Mouse (Mus musculus): ENCODE data around the gene Inpp5e. TPM values are rescaled to one million over a fixed set of nuclear protein-coding genes. Genes with fewer than 3 reads are reported as not detected.
A peak's percentile ranks its signal among the peaks of the same experiment; 100 is the strongest.

Inpp5e gene
- polyA plus RNA-seq (2016; fragmentation: Nextera tagmentation; extraction: Ambion mirVana): 17.7 and 19.1 TPM in 2 replicates

DNA sequence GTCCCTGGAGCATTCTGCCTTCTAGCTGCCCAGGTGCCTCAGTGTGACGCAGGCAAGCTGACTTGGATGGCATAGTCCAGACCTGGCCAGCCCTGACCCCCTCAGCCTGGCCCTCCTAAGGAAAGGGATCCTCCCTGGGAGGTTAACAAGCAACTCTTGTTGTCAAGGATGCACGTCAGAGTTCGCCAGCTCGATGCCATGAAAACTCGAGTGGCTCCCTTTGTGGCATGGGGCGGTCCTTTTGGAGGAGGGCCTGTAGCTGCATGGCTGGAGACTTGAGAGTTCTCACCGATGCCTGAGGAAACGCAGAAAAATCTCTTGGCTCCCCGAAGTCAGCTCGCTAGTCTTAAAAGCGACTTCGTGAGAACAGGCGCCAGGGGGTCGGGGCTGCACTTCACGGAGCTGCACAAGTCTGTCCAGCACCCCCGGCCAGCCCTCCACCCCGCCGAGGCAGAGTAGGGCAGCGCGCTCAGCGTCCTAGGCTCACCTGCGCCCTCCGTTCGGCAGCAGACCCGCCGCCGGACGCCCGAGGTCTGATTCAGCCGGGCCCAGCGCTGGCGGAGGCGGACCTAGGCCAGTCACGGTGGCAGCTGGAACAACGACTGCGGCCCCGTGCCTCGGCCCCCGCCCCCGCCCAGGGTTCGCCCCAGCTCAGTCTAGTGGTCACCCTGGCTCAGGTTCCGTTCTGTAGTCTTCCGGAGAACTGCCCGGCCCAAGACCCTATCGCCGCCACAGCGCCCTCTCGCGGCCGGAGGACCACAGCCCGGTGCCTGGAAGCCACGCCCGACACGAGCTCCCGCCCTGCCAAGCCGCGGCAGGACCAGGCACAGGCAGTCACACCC, at the start of gene Inpp5e:
Inpp5e (minus strand) TSS at position 689 of the 842 bp plus-strand sequence.
- Histone ChIP-seq H3K4me3 (peak within 1 kb of the TSS; percentile 88), H3K27ac (ENCODE audit: poor library complexity, severe bottlenecking) (peak within 1 kb of the TSS; percentile 63), H3K36me3 (peaks cover 42% of the 10 kb centered on the region), H3K9me3 (replicated peaks) (no peaks in the 10 kb centered on the region), H3K4me1 (replicated peaks) (peaks cover 38% of the 10 kb centered on the region), H3K27me3 (replicated peaks) (no peaks in the 10 kb centered on the region), H3K9ac (peak within 1 kb of the TSS; percentile 95), H3K4me2 (peak within 1 kb of the TSS; percentile 98)
- under 1% methylated on average over 57 of the region's 57 CpGs for WGBS
- ATAC-seq (ENCODE audit: insufficient number of reproducible peaks, low FRiP score): peak; percentile 95

GRCm38 (mm10) chr2:26458402-26459124, 49.6 kb upstream of the Inpp5e start:
- Histone ChIP-seq H3K27me3 (replicated peaks) (no peaks in the 10 kb centered on the region), H3K36me3 (peaks cover 44% of the 10 kb centered on the region), H3K9ac (no peak overlapping the region), H3K27ac (ENCODE audit: poor library complexity, severe bottlenecking) (peak overlapping the region; percentile 5; the same call in 1 of the 2 replicates), H3K4me3 (no peak overlapping the region), H3K4me2 (no peak overlapping the region), H3K9me3 (replicated peaks) (no peaks in the 10 kb centered on the region), H3K4me1 (replicated peaks) (peaks cover 37% of the 10 kb centered on the region)
- peak; percentile 44; the same call in 1 of the 2 replicates for ATAC-seq (ENCODE audit: insufficient number of reproducible peaks, low FRiP score)
- 37% methylated on average over 7 of the region's 7 CpGs for WGBS

GRCm38 (mm10) chr2:26449121-26450060, 40.4 kb upstream of the Inpp5e start:
- no peaks in the 10 kb centered on the region for H3K9me3 ChIP-seq (replicated peaks)

GRCm38 (mm10) chr2:26447451-26447850, 38.4 kb upstream of the Inpp5e start:
- H3K9me3 ChIP-seq (replicated peaks): no peaks in the 10 kb centered on the region
- H3K27ac ChIP-seq (ENCODE audit: poor library complexity, severe bottlenecking): no peak overlapping the region
- 50% methylated on average over 1 of the region's 1 CpGs for WGBS
- no peak for ATAC-seq (ENCODE audit: insufficient number of reproducible peaks, low FRiP score)
- H3K4me1 ChIP-seq (replicated peaks): peaks cover 40% of the 10 kb centered on the region
- no peak overlapping the region for H3K4me2 ChIP-seq
- no peak overlapping the region for H3K4me3 ChIP-seq
- 0 out of 2 replicates have a peak, but pooled peaks cover 3% of the 10 kb centered on the region for H3K36me3 ChIP-seq
- 0 out of 2 replicates have a peak overlapping the region, but pooled peaks have one; percentile 43 for H3K9ac ChIP-seq
- no peaks in the 10 kb centered on the region for H3K27me3 ChIP-seq (replicated peaks)

More at GRCm38 (mm10) chr2:26449121-26450060, 40.4 kb upstream of the Inpp5e start:
- WGBS: 25% methylated on average over 5 of the region's 5 CpGs
- Histone ChIP-seq H3K36me3 (0 out of 2 replicates have a peak, but pooled peaks cover 3% of the 10 kb centered on the region), H3K27me3 (replicated peaks) (no peaks in the 10 kb centered on the region), H3K4me3 (no peak overlapping the region), H3K27ac (ENCODE audit: poor library complexity, severe bottlenecking) (no peak overlapping the region), H3K4me2 (no peak overlapping the region), H3K4me1 (replicated peaks) (peaks cover 28% of the 10 kb centered on the region), H3K9ac (no peak overlapping the region)
- ATAC-seq (ENCODE audit: insufficient number of reproducible peaks, low FRiP score): no peak

DNA sequence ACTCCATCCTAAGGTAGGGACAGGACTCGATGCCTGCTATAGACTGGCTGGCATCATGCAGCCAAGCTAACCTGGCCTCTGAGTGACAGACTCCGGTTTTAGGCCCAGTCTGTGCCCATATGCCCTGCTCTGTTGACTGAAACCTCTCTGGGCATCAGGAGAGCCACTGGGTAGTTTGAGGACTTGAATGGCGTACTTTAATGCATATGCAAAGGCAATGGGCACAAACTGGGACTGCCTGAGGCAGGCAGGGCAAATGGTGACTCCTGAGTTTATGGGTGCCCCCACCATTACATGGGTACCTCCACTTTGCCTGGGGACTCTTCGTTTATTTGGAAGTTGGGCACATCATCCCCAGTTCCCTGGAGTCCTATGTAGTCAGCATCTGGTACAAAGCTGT, 37.7 kb upstream of the Inpp5e start:
- H3K27me3 ChIP-seq (replicated peaks): no peaks in the 10 kb centered on the region
- peaks cover 4% of the 10 kb centered on the region for H3K36me3 ChIP-seq
- ATAC-seq (ENCODE audit: insufficient number of reproducible peaks, low FRiP score): no peak
- peak overlapping the region; percentile 93 for H3K27ac ChIP-seq (ENCODE audit: poor library complexity, severe bottlenecking)
- peaks cover 37% of the 10 kb centered on the region for H3K4me1 ChIP-seq (replicated peaks)
- H3K9ac ChIP-seq: peak overlapping the region; percentile 73
- H3K9me3 ChIP-seq (replicated peaks): no peaks in the 10 kb centered on the region
- peak overlapping the region; percentile 97 for H3K4me3 ChIP-seq
- WGBS: 71% methylated on average over 4 of the region's 4 CpGs
- H3K4me2 ChIP-seq: peak overlapping the region; percentile 76

GRCm38 (mm10) chr2:26445666-26446445, 36.9 kb upstream of the Inpp5e start:
- peak; percentile 90 for ATAC-seq (ENCODE audit: insufficient number of reproducible peaks, low FRiP score)
- Histone ChIP-seq H3K4me2 (peak overlapping the region; percentile 76), H3K9me3 (replicated peaks) (no peaks in the 10 kb centered on the region)

GRCm38 (mm10) chr2:26444946-26445665, 36.1 kb upstream of the Inpp5e start, which contains the start of gene Sec16a:
Gene Sec16a (minus strand): TSS chr2:26445216.
- H3K27me3 ChIP-seq (replicated peaks): no peaks in the 10 kb centered on the region
- peaks cover 34% of the 10 kb centered on the region for H3K4me1 ChIP-seq (replicated peaks)
- peak within 1 kb of the TSS; percentile 97 for H3K4me3 ChIP-seq
- H3K4me2 ChIP-seq: peak within 1 kb of the TSS; percentile 85
- H3K27ac ChIP-seq (ENCODE audit: poor library complexity, severe bottlenecking): peak within 1 kb of the TSS; percentile 93
- ATAC-seq (ENCODE audit: insufficient number of reproducible peaks, low FRiP score): peak; percentile 95
- no peaks in the 10 kb centered on the region for H3K9me3 ChIP-seq (replicated peaks)
- H3K9ac ChIP-seq: peak within 1 kb of the TSS; percentile 90
- WGBS: under 1% methylated on average over 61 of the region's 61 CpGs
- H3K36me3 ChIP-seq: peaks cover 20% of the 10 kb centered on the region

More at GRCm38 (mm10) chr2:26445666-26446445, 36.9 kb upstream of the Inpp5e start:
- peaks cover 13% of the 10 kb centered on the region for H3K36me3 ChIP-seq
- H3K4me3 ChIP-seq: peak overlapping the region; percentile 97
- peak overlapping the region; percentile 93 for H3K27ac ChIP-seq (ENCODE audit: poor library complexity, severe bottlenecking)
- H3K27me3 ChIP-seq (replicated peaks): no peaks in the 10 kb centered on the region
- peak overlapping the region; percentile 73 for H3K9ac ChIP-seq
- under 1% methylated on average over 44 of the region's 44 CpGs for WGBS
- H3K4me1 ChIP-seq (replicated peaks): peaks cover 34% of the 10 kb centered on the region

- peak overlapping the region; percentile 97 for H3K4me3 ChIP-seq
- peak overlapping the region; percentile 85 for H3K4me2 ChIP-seq
- no peak for ATAC-seq (ENCODE audit: insufficient number of reproducible peaks, low FRiP score)
- H3K4me1 ChIP-seq (replicated peaks): peaks cover 29% of the 10 kb centered on the region
- no peaks in the 10 kb centered on the region for H3K9me3 ChIP-seq (replicated peaks)
- peak overlapping the region; percentile 92 for H3K27ac ChIP-seq (ENCODE audit: poor library complexity, severe bottlenecking)
- peaks cover 28% of the 10 kb centered on the region for H3K36me3 ChIP-seq
- under 1% methylated on average over 15 of the region's 15 CpGs for WGBS
- no peaks in the 10 kb centered on the region for H3K27me3 ChIP-seq (replicated peaks)
- H3K9ac ChIP-seq: peak overlapping the region; percentile 90
Measured at GRCm38 (mm10) chr2:26444368-26444767, 35.4 kb upstream of the Inpp5e start.

- WGBS: 9% methylated on average over 3 of the region's 3 CpGs
- Histone ChIP-seq H3K27me3 (replicated peaks) (no peaks in the 10 kb centered on the region), H3K27ac (ENCODE audit: poor library complexity, severe bottlenecking) (no peak overlapping the region)
Measured at GRCm38 (mm10) chr2:26443876-26444275, 34.9 kb upstream of the Inpp5e start.

More at GRCm38 (mm10) chr2:26443876-26444275, 34.9 kb upstream of the Inpp5e start:
- no peak for ATAC-seq (ENCODE audit: insufficient number of reproducible peaks, low FRiP score)
- peak overlapping the region; percentile 97 for H3K4me3 ChIP-seq
- H3K36me3 ChIP-seq: peaks cover 32% of the 10 kb centered on the region
- peak overlapping the region; percentile 90 for H3K9ac ChIP-seq
- peak overlapping the region; percentile 85 for H3K4me2 ChIP-seq
- peaks cover 29% of the 10 kb centered on the region for H3K4me1 ChIP-seq (replicated peaks)
- no peaks in the 10 kb centered on the region for H3K9me3 ChIP-seq (replicated peaks)
